Mouse (Mus musculus) liver, embryonic 15.5 days (tissue): ENCODE measurements around the gene Vmn1r104. TPM values are rescaled to one million over a fixed set of nuclear protein-coding genes. Genes with fewer than 3 reads are reported as not detected.
"Not testable (repeated sequence)": the region's sequence is repeated elsewhere in the genome, so short reads cannot be mapped to it uniquely, and the experiment has no call there.

Experiments used
- ATAC-seq: fragments of 200-750 bp; cut with Nextera tagmentation; 2 replicates; pipeline ENCODE4 v1.8.0; 2017; ENCODE audit warnings: moderate number of reproducible peaks, mild to moderate bottlenecking, moderate library complexity; ENCODE audit not compliant: insufficient read depth
- H3K27ac ChIP-seq: fragments of 300-500 bp; sonication (generic); replicated peaks from 2 replicates; pipeline ENCODE4 v1.5.1; 2015; ENCODE audit warnings: mild to moderate bottlenecking, inconsistent platforms
- H3K27me3 ChIP-seq: fragments of 300-500 bp; sonication (generic); 2 replicates; pipeline ENCODE4 v1.6.1; 2015; ENCODE audit warnings: mild to moderate bottlenecking, inconsistent platforms
- H3K36me3 ChIP-seq: fragments of 300-500 bp; sonication (generic); replicated peaks from 2 replicates; pipeline ENCODE4 v1.6.1; 2015; ENCODE audit warnings: moderate library complexity, mild to moderate bottlenecking, inconsistent platforms
- H3K4me1 ChIP-seq: fragments of 300-500 bp; sonication (generic); replicated peaks from 2 replicates; pipeline ENCODE4 v1.6.1; 2015; ENCODE audit warnings: inconsistent platforms
- H3K4me2 ChIP-seq: fragments of 300-500 bp; sonication (generic); 2 replicates; pipeline ENCODE4 v1.6.1; 2015; ENCODE audit warnings: moderate library complexity, mild to moderate bottlenecking, inconsistent platforms
- H3K4me3 ChIP-seq: fragments of 300-500 bp; sonication (generic); replicated peaks from 2 replicates; pipeline ENCODE4 v1.5.1; 2015; ENCODE audit warnings: mild to moderate bottlenecking, inconsistent platforms
- H3K9ac ChIP-seq: fragments of 300-500 bp; sonication (generic); 2 replicates; pipeline ENCODE4 v1.6.1; 2015; ENCODE audit warnings: moderate library complexity, mild to moderate bottlenecking, inconsistent platforms
- H3K9me3 ChIP-seq: fragments of 300-500 bp; sonication (generic); replicated peaks from 2 replicates; pipeline ENCODE4 v1.6.1; 2016; ENCODE audit warnings: inconsistent platforms
- WGBS: fragments of 180-500 bp; shearing (Covaris S2); methylation state at CpG from one replicate; pipeline ENCODE4 v1.1.7; 2015; ENCODE audit warnings: mixed read lengths; ENCODE audit not compliant: insufficient replicate concordance; 5-methylcytosine and 5-hydroxymethylcytosine counted together
- polyA plus RNA-seq: library from polyadenylated mRNA; unstranded; fragments of >200 nt; fragmentation: Nextera tagmentation; extraction: Ambion mirVana; gene quantifications from 2 replicates; pipeline ENCODE4 v1.2.1, GENCODE M21; 2015

Vmn1r104 gene
- polyA plus RNA-seq = not detected in 2 replicates

- not testable (repeated sequence) for H3K4me1 ChIP-seq, H3K36me3 ChIP-seq, H3K27ac ChIP-seq, H3K4me2 ChIP-seq, ATAC-seq, H3K9ac ChIP-seq, H3K9me3 ChIP-seq, H3K27me3 ChIP-seq, H3K4me3 ChIP-seq
- WGBS = no CpG with 5 or more reads among the region's 3 CpGs
Observed at GRCm38 (mm10) chr7:20533537-20533936, at the start of gene Vmn1r104. Vmn1r104 (plus strand) TSS chr7:20533837.

GRCm38 (mm10) chr7:20510434-20510833 lies 23.2 kb upstream of the Vmn1r104 start, which contains the start of gene Vmn1r103:
Vmn1r103 (minus strand) TSS chr7:20510534.
- ATAC-seq, H3K27ac ChIP-seq, H3K9ac ChIP-seq, H3K4me1 ChIP-seq, H3K9me3 ChIP-seq, H3K4me2 ChIP-seq, H3K4me3 ChIP-seq, H3K36me3 ChIP-seq, H3K27me3 ChIP-seq: not testable (repeated sequence)
- 14% methylated on average over 1 of the region's 3 CpGs for WGBS

- H3K9me3 ChIP-seq, H3K4me1 ChIP-seq, H3K4me3 ChIP-seq, H3K27me3 ChIP-seq, H3K27ac ChIP-seq, H3K36me3 ChIP-seq, ATAC-seq, H3K4me2 ChIP-seq, H3K9ac ChIP-seq: not testable (repeated sequence)
- WGBS = no CpG with 5 or more reads among the region's 1 CpGs
Observed at GRCm38 (mm10) chr7:20545657-20546056, 12.0 kb downstream of the Vmn1r104 start, which contains the start of gene Gm5726. Gm5726 (minus strand) TSS chr7:20545757.

GRCm38 (mm10) chr7:20576141-20576540 lies 42.5 kb downstream of the Vmn1r104 start, which contains the start of gene Gm4141:
Gm4141 (minus strand) TSS chr7:20576241.
- H3K9ac ChIP-seq, H3K4me1 ChIP-seq, H3K27ac ChIP-seq, H3K9me3 ChIP-seq, H3K4me3 ChIP-seq, ATAC-seq, H3K4me2 ChIP-seq, H3K36me3 ChIP-seq, H3K27me3 ChIP-seq: not testable (repeated sequence)
- WGBS = no CpG with 5 or more reads among the region's 3 CpGs

Other genes with a start within 250 kb of the Vmn1r104 start
- gene Gm4133, start 199.8 kb upstream of the Vmn1r104 start, polyA plus RNA-seq = not detected in 2 replicates
- not detected in 2 replicates for gene Gm5728, start 158.4 kb upstream of the Vmn1r104 start, polyA plus RNA-seq
- gene Vmn1r100, start 115.9 kb upstream of the Vmn1r104 start, polyA plus RNA-seq = not detected in 2 replicates
- gene Vmn1r101, start 91.2 kb upstream of the Vmn1r104 start, polyA plus RNA-seq = not detected in 2 replicates
- not detected in 2 replicates for gene Gm10670, start 58.9 kb upstream of the Vmn1r104 start, polyA plus RNA-seq
- not detected in 2 replicates for gene Vmn1r103, start 23.3 kb upstream of the Vmn1r104 start, polyA plus RNA-seq
- not detected in 2 replicates for gene Gm5726, start 11.9 kb downstream of the Vmn1r104 start, polyA plus RNA-seq
- not detected in 2 replicates for gene Gm4141, start 42.4 kb downstream of the Vmn1r104 start, polyA plus RNA-seq
- gene Gm4513, start 65.2 kb downstream of the Vmn1r104 start, polyA plus RNA-seq = not detected in 2 replicates
- gene Vmn1r107, start 135.1 kb downstream of the Vmn1r104 start, polyA plus RNA-seq = not detected in 2 replicates
- gene Vmn1r111, start 169.4 kb downstream of the Vmn1r104 start, polyA plus RNA-seq = not detected in 2 replicates
- not detected in 2 replicates for gene Gm10668, start 196.8 kb downstream of the Vmn1r104 start, polyA plus RNA-seq
- not detected in 2 replicates for gene Vmn1r112, start 237.3 kb downstream of the Vmn1r104 start, polyA plus RNA-seq